Mouse (Mus musculus): ENCODE data around the gene Nfrkb.

Nfrkb gene

DNA sequence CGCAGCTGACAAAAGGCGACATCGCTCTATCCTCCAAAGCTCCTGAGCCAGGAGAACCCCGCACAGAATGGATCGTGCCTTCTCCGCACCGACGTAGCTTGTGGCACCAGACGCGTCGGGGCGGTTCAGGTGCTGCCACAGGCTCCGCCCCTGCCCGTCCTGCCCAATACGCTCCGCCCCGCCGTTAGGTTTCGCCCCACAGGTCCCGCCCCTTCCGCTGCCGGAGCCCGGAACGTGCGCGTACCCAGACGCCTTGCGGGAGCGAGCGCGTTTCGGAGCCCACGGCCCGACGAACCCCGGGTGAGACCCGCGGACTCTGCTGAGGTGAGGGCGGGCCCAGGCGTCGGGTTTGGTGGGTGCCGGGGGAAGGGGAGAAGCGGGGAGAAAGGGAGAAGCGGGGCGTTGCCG, at the start of gene Nfrkb:
TSS of gene Nfrkb (plus strand) at position 246 of the 408 bp plus-strand sequence.
- DNase-seq: peak; percentile 92 to 94

GRCm38 (mm10) chr9:31344289-31344831, 41.6 kb upstream of the Nfrkb start:
- DNase-seq: no peak

DNA sequence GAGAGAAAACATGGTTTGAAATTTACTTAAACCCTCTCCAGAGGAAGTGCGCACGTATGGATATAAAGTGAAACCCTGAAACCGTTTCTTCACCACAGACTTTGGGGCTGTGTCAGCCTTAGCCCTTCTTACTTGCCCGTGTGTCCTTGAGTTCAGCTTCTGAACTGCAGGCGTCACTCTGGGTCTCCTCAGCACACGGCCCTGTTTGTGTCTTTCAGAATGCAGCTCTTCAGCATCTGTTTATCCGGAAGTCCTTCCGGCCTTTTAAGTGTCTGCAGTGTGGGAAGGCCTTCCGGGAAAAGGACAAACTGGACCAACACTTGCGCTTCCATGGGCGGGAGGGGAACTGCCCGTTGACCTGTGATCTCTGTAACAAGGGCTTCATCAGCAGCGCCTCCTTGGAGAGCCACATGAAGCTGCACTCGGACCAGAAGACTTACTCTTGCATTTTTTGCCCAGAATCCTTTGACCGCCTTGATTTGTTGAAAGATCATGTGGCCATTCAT, 39.4 kb upstream of the Nfrkb start:
- no peak for DNase-seq

DNA sequence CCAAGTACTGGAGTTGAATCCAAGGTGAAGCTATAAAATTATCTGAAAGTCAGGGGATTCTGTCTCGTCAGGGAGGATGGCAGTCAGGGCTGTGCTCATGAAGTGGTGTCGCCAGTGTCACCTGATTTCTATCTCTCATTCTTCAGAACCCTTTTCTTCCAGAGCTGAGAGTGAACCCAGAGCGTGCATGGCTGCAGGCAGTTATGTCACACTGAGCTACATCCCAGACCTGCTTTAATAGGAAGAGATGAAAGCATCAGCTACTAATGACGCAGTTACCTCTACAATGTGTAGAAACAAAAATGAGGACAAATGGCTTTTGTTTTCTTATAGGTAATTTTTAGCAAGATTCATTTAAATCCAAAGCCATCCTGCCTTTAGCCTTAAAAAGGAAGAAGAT, 37.5 kb upstream of the Nfrkb start:
- no peak for DNase-seq

DNA sequence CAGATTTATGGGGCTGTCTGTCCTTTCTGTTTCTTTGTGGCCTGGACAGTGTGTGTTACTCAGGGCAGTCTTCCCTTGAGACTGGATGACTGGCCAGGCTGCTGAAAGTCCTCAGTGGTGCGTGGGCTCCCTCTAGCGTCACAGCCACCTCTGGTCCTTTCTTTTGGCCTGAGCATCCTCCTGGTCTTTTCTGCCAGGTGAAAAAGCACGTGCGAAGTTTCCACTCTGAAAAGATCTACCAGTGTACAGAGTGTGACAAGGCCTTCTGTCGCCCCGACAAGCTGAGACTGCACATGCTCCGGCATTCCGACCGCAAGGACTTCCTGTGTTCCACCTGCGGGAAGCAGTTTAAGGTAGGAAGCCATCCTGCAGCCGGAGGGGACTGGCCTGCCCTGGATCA, 37.1 kb upstream of the Nfrkb start:
- DNase-seq: peak; percentile 11 to 28

DNA sequence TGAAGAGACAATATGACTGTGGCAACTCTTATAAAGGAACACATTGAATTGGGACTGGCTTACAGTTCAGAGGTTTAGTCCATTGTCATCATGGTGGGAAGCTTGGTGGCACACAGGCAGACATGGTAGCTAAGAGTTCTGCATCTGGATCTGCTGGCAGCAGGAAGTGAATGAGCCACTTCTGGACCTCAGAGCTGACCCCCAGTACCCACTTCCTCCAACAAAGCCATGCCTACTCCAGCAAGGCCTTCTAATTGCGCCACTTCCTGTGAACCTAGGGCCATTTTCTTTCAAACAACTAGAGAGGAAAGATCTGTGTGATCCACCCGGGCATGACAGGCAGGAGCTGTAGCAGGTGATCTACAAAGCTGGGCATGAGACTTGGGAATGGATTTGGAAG, 33.3 kb upstream of the Nfrkb start:
- no peak for DNase-seq

GRCm38 (mm10) chr9:31353518-31353917, 32.5 kb upstream of the Nfrkb start:
- DNase-seq: no peak

GRCm38 (mm10) chr9:31354051-31354450, 31.9 kb upstream of the Nfrkb start:
- no peak for DNase-seq

DNA sequence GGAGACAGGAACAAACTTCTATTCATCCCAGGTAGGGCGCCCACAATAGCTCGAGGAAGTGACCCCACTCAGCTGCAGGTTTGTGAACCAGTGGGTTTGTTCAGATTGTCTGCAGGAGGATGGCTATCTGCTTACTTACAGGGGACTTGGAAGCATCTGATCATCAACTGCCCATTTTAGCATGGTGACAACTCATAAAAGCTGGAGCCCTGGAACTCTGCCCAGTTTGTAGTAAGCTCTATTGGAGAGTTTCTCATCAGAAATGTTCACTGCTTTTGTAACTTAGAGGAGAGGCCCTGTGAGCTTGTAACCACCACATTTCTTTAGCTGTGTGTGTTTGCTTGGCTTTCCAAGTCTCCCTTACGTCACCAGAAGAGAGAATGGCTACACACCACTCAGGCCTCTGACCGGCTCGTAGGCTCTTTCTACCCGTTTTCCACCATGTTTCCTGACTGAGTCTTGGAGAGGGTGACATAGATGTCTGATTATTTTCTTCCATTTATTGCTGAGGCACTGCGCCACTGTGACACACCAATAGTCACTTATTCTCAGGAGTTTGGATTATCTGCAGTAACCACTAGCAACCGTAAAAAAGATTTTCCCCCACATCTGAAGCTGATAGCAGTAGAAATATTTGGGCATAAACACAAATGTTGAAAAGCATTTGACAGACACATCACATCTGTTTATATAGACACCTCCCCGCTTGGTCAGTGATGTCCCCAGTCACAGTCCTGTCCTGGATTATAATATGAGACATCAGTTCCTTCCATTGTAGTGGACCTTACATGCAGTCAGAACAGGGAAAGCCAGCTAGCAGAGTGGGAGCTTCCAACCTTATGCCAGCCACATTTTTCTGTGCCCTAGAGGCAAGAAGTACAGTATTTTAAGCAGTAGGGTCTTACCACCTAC, 22.0 kb upstream of the Nfrkb start:
- DNase-seq: no peak

DNA sequence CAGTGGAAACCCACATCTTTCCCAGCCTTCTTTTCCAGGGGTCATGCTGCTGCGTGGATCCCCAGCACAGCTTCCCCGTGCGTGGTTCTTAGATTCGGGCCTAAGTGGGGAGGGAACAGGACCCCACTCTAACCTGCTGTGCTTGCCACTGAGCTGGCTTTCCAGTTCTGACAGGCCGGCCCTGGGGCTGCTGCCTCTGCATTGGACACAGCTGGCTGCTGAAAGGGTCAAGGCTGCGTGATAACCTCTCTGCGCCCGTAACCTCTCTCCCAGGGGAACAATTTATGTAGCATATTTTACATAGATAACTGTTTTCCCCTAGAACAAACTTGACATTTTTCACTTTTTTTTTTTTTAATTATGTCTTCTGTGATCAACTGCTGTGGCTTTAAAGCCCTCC, 20.9 kb upstream of the Nfrkb start:
- DNase-seq: no peak

- DNase-seq: no peak
Observed at GRCm38 (mm10) chr9:31371740-31372139, 14.3 kb upstream of the Nfrkb start.

DNA sequence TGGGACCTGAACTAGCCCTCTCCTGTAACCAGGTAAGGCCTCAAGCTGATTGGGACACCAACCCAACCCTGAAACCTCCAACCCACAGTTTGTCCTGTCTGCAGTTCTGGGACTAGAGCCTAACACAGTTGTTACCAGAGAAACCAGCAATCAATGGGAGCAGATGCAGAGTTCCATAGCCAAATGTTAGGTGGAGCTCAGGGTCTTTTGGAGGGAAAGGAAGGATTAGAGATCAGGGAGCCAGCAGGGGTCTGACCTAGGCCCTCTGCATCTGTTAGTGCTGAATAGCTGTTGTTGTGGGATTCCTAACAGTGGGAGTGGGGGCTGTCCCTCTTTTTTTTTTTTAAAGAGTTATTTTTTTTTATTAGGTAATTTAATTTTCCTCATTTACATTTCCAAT, 9.3 kb upstream of the Nfrkb start:
- DNase-seq: no peak

- no peak for DNase-seq
Observed at GRCm38 (mm10) chr9:31384786-31385499, 1.0 kb upstream of the Nfrkb start.

- no peak for DNase-seq
Observed at GRCm38 (mm10) chr9:31385500-31385869, 507 bp upstream of the Nfrkb start.

DNA sequence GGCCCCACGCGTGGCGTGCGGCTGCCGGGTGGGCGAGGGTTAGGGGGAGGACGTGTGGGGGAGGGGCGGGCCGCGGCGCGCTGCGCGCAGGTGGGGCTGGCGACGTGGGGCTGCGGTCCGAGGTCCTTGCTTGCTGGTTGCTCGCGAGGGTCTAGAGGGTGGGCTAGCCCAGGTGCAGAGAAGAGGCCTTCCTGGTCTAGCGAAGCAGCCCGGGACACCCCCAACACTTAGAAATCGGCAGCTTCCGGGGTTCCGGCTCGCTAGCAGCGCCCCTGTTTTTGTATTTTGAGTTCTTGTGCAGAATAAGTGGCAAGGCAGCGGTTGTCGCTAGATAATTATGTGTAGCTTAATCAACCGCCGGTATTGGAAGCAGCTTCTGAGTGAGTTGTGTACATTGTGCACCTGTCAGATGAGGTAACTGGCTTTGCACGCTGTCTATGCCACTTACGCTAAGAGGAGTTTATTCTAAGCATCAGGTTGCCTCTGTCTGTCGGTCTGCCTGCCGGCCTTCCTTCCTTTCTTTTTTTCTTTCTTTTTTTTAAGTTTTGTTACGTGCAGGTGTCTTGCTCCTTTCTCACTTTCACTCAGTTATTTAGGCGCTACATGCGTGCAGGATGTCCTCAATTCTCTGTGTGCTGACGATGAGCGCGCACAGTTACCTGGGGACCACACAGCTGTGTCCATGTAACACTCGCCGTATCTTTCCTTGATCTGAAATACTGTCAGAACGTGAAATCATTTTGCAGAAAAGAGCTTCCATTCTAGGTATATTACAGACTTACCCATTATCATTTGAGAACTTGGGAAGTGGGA, 582 bp downstream of the Nfrkb start:
- DNase-seq: peak in 1 of 2 experiments; percentile 57

DNA sequence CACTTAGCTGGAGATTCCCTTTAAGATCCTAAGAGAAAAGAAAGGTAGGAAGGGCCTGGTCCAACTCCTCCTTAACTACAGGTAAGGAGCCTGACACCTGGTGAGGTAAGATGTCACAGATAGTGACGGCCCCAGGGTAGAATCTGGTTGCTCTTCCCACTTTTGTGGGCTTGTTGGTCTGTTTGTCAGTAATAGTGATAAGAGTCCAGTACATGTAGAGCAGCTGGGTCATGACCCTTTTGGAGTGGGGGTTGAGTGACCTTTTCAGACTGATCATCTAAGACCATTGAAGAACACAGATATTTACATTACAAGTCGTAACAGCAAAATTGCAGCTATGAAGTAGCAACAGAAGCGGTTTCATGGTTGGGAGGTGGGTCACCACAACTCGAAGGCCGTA, 1.2 kb downstream of the Nfrkb start:
- DNase-seq: no peak

DNA sequence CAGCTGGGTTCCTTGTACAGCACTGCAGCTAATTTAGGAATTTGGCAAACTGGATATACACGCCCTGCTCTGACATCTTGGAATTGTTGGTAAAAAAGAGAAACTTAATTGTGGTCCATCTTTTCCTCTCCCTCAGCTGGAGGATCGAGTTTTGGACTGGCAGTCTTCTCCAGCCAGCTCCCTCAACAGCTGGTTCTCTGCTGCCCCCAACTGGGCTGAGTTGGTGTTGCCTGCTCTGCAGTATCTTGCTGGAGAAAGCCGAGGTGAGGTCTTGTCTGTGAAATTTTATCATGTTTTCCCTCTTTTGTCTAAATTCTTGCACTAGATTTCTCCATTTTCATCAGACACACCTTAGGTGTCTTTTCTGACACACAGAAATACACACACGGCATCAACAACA, 14.4 kb downstream of the Nfrkb start:
- DNase-seq: peak in 1 of 2 experiments; percentile 18

DNA sequence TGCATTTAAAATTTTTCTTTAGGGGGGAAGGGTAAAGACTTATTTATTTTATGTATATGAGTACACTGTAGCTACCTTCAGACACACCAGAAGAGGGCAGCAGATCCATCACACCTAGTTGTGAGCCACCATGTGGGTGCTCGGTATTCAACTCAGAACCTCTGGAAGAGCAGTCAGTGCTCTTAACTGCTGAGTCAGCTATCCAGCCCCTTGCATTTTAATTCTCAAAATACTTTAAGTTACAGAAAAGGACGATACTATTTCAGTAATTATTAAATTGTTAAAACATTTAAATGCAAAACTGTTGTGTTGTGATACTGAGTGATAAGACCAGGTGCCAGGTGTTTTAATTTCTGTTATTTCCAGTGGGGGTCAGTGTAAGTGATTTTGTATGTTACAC, 18.3 kb downstream of the Nfrkb start:
- no peak for DNase-seq

DNA sequence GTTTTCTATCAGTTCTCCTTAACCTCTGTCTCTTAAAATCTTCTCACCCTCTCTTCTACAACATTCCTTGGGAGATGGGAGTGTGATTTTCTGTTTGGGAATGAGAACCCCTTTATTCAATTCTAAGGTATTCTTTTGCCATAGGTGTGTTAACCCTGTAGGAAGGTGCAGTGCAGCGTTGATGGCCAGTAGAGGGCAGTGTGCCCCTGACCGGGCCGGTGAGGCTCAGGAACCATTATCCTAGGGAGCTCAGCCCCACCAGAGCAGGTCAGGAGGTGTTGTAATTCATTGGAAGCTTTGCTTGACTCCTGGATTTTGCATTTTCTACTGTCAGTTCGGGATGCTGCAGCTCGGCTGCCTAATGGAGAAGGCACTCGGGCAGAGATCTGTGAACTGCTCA, 19.2 kb downstream of the Nfrkb start:
- DNase-seq: no peak

DNA sequence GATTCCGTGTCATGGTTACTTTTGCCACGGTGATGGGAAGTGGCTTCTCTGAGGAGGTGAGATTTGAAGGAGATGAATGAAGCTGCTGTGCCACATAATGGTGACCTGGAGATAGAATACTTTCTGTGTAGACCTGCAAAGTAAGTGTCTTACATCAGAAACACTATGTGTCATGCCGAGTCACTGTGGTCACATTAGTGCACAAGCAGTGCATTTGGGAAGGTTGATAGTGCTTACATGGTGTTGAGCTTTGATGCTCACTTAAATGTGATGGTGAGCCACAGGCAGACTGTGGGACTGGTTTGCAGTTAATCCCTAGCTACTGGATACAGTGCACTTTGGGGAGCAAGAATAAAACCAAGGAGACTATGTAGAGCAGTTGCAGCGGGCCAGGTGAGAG, 26.2 kb downstream of the Nfrkb start:
- DNase-seq: no peak

GRCm38 (mm10) chr9:31418821-31419220, 32.8 kb downstream of the Nfrkb start:
- no peak for DNase-seq

- DNase-seq: no peak
Observed at GRCm38 (mm10) chr9:31422143-31422542, 36.2 kb downstream of the Nfrkb start.

GRCm38 (mm10) chr9:31428971-31429370, 43.0 kb downstream of the Nfrkb start:
- DNase-seq: no peak

Data from thymus, adult 18-20 months (tissue).